Mouse (Mus musculus): ENCODE measurements around the gene Foxl2. TPM values are rescaled to one million over a fixed set of nuclear protein-coding genes. Genes with fewer than 3 reads are reported as not detected.

The Foxl2 gene
- polyA plus RNA-seq (2017; shearing (Covaris generic)), result not detected

GRCm38 (mm10) chr9:98955103-98955715 is at the start of gene Foxl2:
Gene Foxl2 (plus strand): TSS chr9:98955288.

GRCm38 (mm10) chr9:98985800-98986475 is 30.9 kb downstream of the Foxl2 start, which contains the start of gene Faim:
Gene Faim (plus strand): TSS chr9:98986373.

Other genes with a start within 250 kb of the Foxl2 start
- not detected for gene Prr23a1, start 112.8 kb upstream of the Foxl2 start, polyA plus RNA-seq (2017; shearing (Covaris generic))
- not detected for gene Prr23a2, start 98.8 kb upstream of the Foxl2 start, polyA plus RNA-seq (2017; shearing (Covaris generic))
- not detected for gene Prr23a3, start 90.5 kb upstream of the Foxl2 start, polyA plus RNA-seq (2017; shearing (Covaris generic))
- not detected for gene 7420426K07Rik, start 52.2 kb upstream of the Foxl2 start, polyA plus RNA-seq (2017; shearing (Covaris generic))
- gene Faim, start 31.1 kb downstream of the Foxl2 start, polyA plus RNA-seq (2017; shearing (Covaris generic)), result 79.2 TPM
- 0.82 TPM for gene Gm1123, start 80.4 kb downstream of the Foxl2 start, polyA plus RNA-seq (2017; shearing (Covaris generic))
- gene Pik3cb, start 185.3 kb downstream of the Foxl2 start, polyA plus RNA-seq (2017; shearing (Covaris generic)), result 2.8 TPM